Mouse (Mus musculus) heart, adult 2 months (tissue): Measurements from ENCODE around the gene Helz. TPM values are rescaled to one million over a fixed set of nuclear protein-coding genes. Genes with fewer than 3 reads are reported as not detected.
A peak's percentile ranks its signal among the peaks of the same experiment; 100 is the strongest.

Experiments used
- DNase-seq, 2 experiments: peaks; one replicate each; pipeline ENCODE4 v3.0.0; 2021
- H3K27ac ChIP-seq: fragments of 200-600 bp; 2 replicates; pipeline ENCODE4 v1.8.1; 2022
- H3K27me3 ChIP-seq: fragments of 200-500 bp; 2 replicates; pipeline ENCODE4 v1.6.1; 2012; ENCODE audit warnings: mild to moderate bottlenecking, low read length, inconsistent platforms, mixed read lengths; ENCODE audit not compliant: control insufficient read depth, insufficient read depth
- H3K36me3 ChIP-seq: fragments of 200-500 bp; 2 replicates; pipeline ENCODE4 v1.6.1; 2012; ENCODE audit warnings: low read length, inconsistent platforms; ENCODE audit not compliant: control insufficient read depth, insufficient read depth
- H3K4me1 ChIP-seq: fragments of 200-500 bp; 2 replicates; pipeline ENCODE4 v1.6.1; 2011; ENCODE audit warnings: low read length; ENCODE audit not compliant: control insufficient read depth, insufficient read depth
- H3K4me3 ChIP-seq: fragments of 200-600 bp; 2 replicates; pipeline ENCODE4 v1.8.1; 2022
- H3K79me2 ChIP-seq: fragments of 200-500 bp; replicated peaks from 2 replicates; pipeline ENCODE4 v1.6.1; 2012; ENCODE audit warnings: mild to moderate bottlenecking, inconsistent platforms, low read length, moderate library complexity, mixed read lengths; ENCODE audit not compliant: control insufficient read depth, insufficient read depth
- H3K9ac ChIP-seq: fragments of 200-500 bp; 2 replicates; pipeline ENCODE4 v1.6.1; 2012; ENCODE audit warnings: low read depth, mild to moderate bottlenecking, control low read depth, inconsistent platforms, low read length, mixed read lengths
- CTCF ChIP-seq: fragments of 200-600 bp; IDR thresholded peaks from 2 replicates; pipeline ENCODE4 v1.8.1; 2022; ENCODE audit warnings: antibody characterized with exemption, mild to moderate bottlenecking, moderate library complexity
- EP300 ChIP-seq: fragments of 200-500 bp; IDR thresholded peaks from 2 replicates; pipeline ENCODE4 v1.6.1; 2011; ENCODE audit warnings: low read depth, low read length, control low read depth; ENCODE audit not compliant: insufficient read depth
- POLR2A ChIP-seq: fragments of 200-500 bp; IDR thresholded peaks from 2 replicates; pipeline ENCODE4 v1.6.1; 2011; ENCODE audit warnings: mild to moderate bottlenecking, low read depth, low read length, control low read depth; ENCODE audit not compliant: insufficient read depth
- WGBS: fragments of 180-500 bp; shearing (Covaris S2); methylation state at CpG from one replicate; pipeline ENCODE4 v1.1.7; 2018; 5-methylcytosine and 5-hydroxymethylcytosine counted together
- intact Hi-C: fragments of 180-260 bp; cut with DNase I; formaldehyde crosslinking; loops from one replicate; pipeline ENCODE4 v1.15.1; 2025
- polyA plus RNA-seq: library from polyadenylated mRNA; depleted of rRNA; stranded (reverse); fragments of >200 nt; gene quantifications from 2 replicates; pipeline ENCODE4 v1.2.3, GENCODE M21; 2012
- total RNA-seq, 2 experiments: library from RNA; stranded (reverse); gene quantifications; 2 replicates each; pipeline ENCODE4 v1.2.3; 2021

Gene Helz
- total and polyA plus RNA-seq, 3 experiments = 10.8 to 26.4 (median 26.2) TPM

DNA sequence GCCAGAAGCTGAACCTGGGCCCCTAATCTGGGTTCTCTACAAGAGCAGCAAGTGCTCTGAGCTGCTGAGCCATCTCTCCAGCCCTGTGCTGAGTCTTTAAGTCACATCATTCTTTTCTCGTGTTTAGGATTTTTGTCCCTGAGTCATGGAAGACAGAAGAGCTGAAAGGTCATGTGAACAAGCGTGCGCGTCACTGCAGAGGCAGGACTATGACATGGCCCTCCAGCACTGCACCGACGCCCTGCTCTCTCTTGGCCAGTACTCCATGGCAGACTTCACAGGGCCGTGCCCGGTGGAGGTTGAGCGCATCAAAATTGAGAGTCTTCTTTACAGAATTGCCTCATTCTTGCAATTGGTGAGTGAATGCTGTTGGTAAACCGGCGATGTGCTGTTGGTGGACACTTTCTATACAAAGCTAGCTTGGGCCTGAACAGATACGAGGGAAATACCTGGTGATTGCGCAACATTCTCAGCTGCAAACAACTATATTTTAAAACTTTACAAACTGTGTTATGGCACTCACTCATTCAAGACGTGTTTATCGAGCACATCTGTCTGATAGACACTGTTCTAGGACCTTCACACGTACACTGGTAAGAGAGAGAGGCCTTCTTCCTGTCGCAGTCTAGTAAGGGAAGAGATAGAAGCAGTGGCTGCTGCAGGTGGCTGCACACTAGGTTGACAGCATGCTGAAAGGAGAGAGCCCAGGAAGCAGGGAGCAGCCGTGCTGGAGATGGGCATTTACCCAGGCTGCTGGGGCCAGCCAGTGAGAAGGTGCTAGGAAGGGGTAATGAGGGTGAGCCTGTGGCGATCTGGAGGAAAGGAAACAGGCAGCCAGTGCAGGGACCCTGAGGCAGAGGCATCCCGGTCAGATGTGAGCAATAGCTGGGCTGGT, 27.3 kb downstream of the Helz start:
- Histone ChIP-seq H3K9ac (no peak overlapping the region), H3K4me3 (no peak overlapping the region), H3K36me3 (peaks cover 2% of the 10 kb centered on the region; the same call in 1 of the 2 replicates), H3K79me2 (no peaks in the 10 kb centered on the region), H3K27ac (no peak overlapping the region), H3K4me1 (peaks cover 10% of the 10 kb centered on the region), H3K27me3 (no peaks in the 10 kb centered on the region)
- 89% methylated on average over 20 of the region's 20 CpGs for WGBS
- no peak for DNase-seq
- intact Hi-C loops = no loop called here
- no peak for TF ChIP-seq CTCF
- TF ChIP-seq POLR2A = no peak
- TF ChIP-seq EP300 = no peak

DNA sequence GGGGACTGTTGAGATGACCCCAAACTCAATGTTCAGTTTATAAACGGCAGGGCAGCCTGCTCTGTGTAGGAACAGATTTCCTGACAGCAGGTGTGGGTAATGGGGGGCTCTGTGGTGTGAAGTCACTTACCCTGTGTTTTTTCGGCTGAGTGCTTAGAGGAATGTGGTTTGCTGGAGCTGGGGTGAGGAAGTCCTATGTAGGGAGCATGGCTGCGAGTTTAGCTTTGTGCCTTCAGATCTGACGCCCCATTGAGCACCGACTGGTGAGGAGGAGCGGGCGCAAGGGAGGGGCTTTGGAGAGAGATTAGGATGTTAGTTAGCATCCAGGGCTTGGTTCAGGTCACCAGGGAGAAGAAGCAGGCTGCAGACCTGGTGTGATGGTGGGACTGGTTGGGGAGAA, 28.5 kb downstream of the Helz start:
- H3K27ac ChIP-seq = no peak overlapping the region
- 91% methylated on average over 7 of the region's 7 CpGs for WGBS
- peaks cover 10% of the 10 kb centered on the region for H3K4me1 ChIP-seq
- H3K27me3 ChIP-seq = no peaks in the 10 kb centered on the region
- H3K79me2 ChIP-seq = no peaks in the 10 kb centered on the region
- H3K9ac ChIP-seq = no peak overlapping the region
- no peak for DNase-seq
- H3K4me3 ChIP-seq = no peak overlapping the region
- peaks cover 2% of the 10 kb centered on the region; the same call in 1 of the 2 replicates for H3K36me3 ChIP-seq
- intact Hi-C loops = no loop called here
- TF ChIP-seq POLR2A = no peak
- no peak for TF ChIP-seq EP300
- no peak for TF ChIP-seq CTCF

DNA sequence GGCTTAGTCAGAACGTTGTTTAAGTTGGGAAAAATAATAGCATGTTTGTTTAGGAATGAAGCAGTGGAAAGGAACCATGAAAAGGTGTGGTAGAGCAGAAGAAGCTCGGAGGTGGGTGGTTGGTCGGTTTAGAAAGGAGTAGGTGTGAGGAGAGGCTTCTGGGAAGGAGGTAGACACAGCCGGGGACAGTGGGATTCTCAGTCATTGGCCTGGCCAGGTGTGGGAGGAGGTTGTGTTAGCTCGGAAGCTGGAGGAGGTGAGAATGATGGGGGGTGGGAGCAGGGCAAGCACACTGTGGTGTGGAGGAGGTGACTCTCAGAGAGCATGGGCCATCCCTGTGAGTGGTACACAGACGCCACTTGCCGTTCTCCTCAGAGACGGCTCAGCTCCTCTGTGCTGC, 29.7 kb downstream of the Helz start:
- H3K4me3 ChIP-seq = no peak overlapping the region
- no peaks in the 10 kb centered on the region for H3K79me2 ChIP-seq
- DNase-seq = no peak
- H3K9ac ChIP-seq = no peak overlapping the region
- intact Hi-C loops = no loop called here
- TF ChIP-seq CTCF (no peak), POLR2A (no peak), EP300 (no peak)
- peaks cover 2% of the 10 kb centered on the region; the same call in 1 of the 2 replicates for H3K36me3 ChIP-seq
- 75% methylated on average over 8 of the region's 8 CpGs for WGBS
- peaks cover 10% of the 10 kb centered on the region for H3K4me1 ChIP-seq
- H3K27ac ChIP-seq = no peak overlapping the region; the same call in none of the 2 replicates
- no peaks in the 10 kb centered on the region for H3K27me3 ChIP-seq

DNA sequence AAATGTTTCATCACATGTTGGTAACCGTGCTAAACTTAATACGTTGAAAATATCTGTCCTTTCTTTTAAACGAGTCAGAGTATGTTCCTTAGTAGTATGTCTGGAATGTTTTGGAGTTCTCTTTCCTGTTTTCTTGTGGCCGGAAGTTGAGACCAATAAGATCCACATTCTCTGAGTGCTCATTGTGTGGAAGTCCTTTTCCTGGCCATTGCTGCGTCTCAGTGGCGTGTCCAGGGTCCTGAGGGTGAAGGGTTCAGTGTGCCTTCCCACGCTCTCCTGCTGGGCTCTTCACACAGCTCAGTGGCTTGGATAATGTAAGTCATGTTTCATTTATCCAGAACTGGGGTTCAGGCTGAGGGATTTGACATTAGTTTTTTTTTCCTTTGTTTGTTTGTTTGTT, 30.5 kb downstream of the Helz start:
- WGBS = 42% methylated on average over 7 of the region's 7 CpGs
- Histone ChIP-seq H3K79me2 (no peaks in the 10 kb centered on the region), H3K9ac (no peak overlapping the region), H3K36me3 (peaks cover 2% of the 10 kb centered on the region; the same call in 1 of the 2 replicates), H3K4me3 (no peak overlapping the region), H3K27ac (peak overlapping the region; percentile 68), H3K27me3 (no peaks in the 10 kb centered on the region), H3K4me1 (peaks cover 8% of the 10 kb centered on the region)
- intact Hi-C loops = no loop called here
- no peak for TF ChIP-seq POLR2A
- no peak for TF ChIP-seq EP300
- TF ChIP-seq CTCF = no peak
- no peak for DNase-seq

DNA sequence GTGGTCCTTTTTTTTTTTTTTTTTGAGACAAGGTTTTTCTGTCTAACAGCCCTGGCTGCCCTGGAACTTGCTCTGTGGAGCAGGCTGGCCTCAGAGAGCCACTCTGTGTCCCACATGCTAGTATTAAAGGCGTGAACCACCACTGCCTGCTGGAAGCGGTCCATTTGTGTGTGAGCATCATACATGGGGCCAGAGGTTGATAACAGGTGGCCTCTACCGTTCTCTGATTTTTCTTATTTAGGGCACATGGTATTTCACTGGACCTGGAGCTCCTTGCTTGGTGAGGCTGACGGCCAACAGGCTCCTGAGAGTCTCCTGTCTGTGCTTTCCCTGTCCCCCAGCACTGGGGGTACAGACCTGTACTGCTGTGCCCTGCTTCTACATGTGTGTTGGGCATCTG, 33.1 kb downstream of the Helz start:
- Histone ChIP-seq H3K4me1 (peaks cover 3% of the 10 kb centered on the region), H3K27me3 (no peaks in the 10 kb centered on the region), H3K27ac (no peak overlapping the region), H3K4me3 (no peak overlapping the region), H3K79me2 (no peaks in the 10 kb centered on the region), H3K36me3 (peaks cover 2% of the 10 kb centered on the region; the same call in 1 of the 2 replicates), H3K9ac (no peak overlapping the region)
- intact Hi-C loops = no loop called here
- no peak for TF ChIP-seq POLR2A
- TF ChIP-seq CTCF = no peak
- TF ChIP-seq EP300 = no peak
- DNase-seq = no peak
- WGBS = 91% methylated on average over 4 of the region's 4 CpGs
